Mouse (Mus musculus) hindbrain, embryonic 13.5 days (tissue): Measurements from ENCODE around the gene Wnt7a. TPM values are rescaled to one million over a fixed set of nuclear protein-coding genes. Genes with fewer than 3 reads are reported as not detected.
A peak's percentile ranks its signal among the peaks of the same experiment; 100 is the strongest.

Experiments
- ATAC-seq: fragments of 200-750 bp; cut with Nextera tagmentation; 2 replicates; pipeline ENCODE4 v1.8.0; 2017; ENCODE audit warnings: moderate TSS enrichment; ENCODE audit not compliant: low FRiP score
- H3K27ac ChIP-seq: fragments of 300-500 bp; sonication (generic); 2 replicates; pipeline ENCODE4 v1.5.1; 2015; ENCODE audit warnings: inconsistent platforms, mild to moderate bottlenecking, moderate library complexity
- H3K27me3 ChIP-seq: fragments of 300-500 bp; sonication (generic); 2 replicates; pipeline ENCODE4 v1.6.1; 2015; ENCODE audit warnings: mild to moderate bottlenecking, inconsistent platforms
- H3K36me3 ChIP-seq: fragments of 300-500 bp; sonication (generic); 2 replicates; pipeline ENCODE4 v1.6.1; 2015; ENCODE audit warnings: mild to moderate bottlenecking, inconsistent platforms
- H3K4me1 ChIP-seq: fragments of 300-500 bp; sonication (generic); replicated peaks from 2 replicates; pipeline ENCODE4 v1.6.1; 2015; ENCODE audit warnings: inconsistent platforms
- H3K4me2 ChIP-seq: fragments of 300-500 bp; sonication (generic); 2 replicates; pipeline ENCODE4 v1.6.1; 2015; ENCODE audit warnings: inconsistent platforms, mild to moderate bottlenecking, moderate library complexity
- H3K4me3 ChIP-seq: fragments of 300-500 bp; sonication (generic); 2 replicates; pipeline ENCODE4 v1.5.1; 2015; ENCODE audit warnings: mild to moderate bottlenecking, inconsistent platforms
- H3K9ac ChIP-seq: fragments of 300-500 bp; sonication (generic); 2 replicates; pipeline ENCODE4 v1.6.1; 2015; ENCODE audit warnings: mild to moderate bottlenecking, inconsistent platforms
- H3K9me3 ChIP-seq: fragments of 300-500 bp; sonication (generic); 2 replicates; pipeline ENCODE4 v1.6.1; 2016; ENCODE audit warnings: inconsistent platforms
- WGBS: fragments of 180-500 bp; shearing (Covaris S2); methylation state at CpG from one replicate; pipeline ENCODE4 v1.1.7; 2015; 5-methylcytosine and 5-hydroxymethylcytosine counted together
- polyA plus RNA-seq: library from polyadenylated mRNA; unstranded; fragments of >200 nt; fragmentation: Nextera tagmentation; extraction: Ambion mirVana; gene quantifications from 2 replicates; pipeline ENCODE4 v1.2.1, GENCODE M21; 2015

The Wnt7a gene
- polyA plus RNA-seq, 1 experiment from 2014 or later: 11.5 TPM

- Histone ChIP-seq H3K27ac (peak overlapping the region; percentile 68), H3K27me3 (no peaks in the 10 kb centered on the region; the same call in 1 of the 2 replicates), H3K9ac (no peak overlapping the region), H3K9me3 (peaks cover 8% of the 10 kb centered on the region; the same call in 1 of the 2 replicates), H3K4me3 (no peak overlapping the region), H3K4me1 (peaks cover 29% of the 10 kb centered on the region), H3K4me2 (no peak overlapping the region), H3K36me3 (no peaks in the 10 kb centered on the region)
- ATAC-seq: peak; percentile 72
- WGBS: 58% methylated on average over 9 of the region's 9 CpGs
Observed at GRCm38 (mm10) chr6:91322001-91322772, 89.0 kb downstream of the Wnt7a start.

Other genes starting within 250 kb of the Wnt7a start
- 27.4 and 32.0 TPM in 2 replicates for gene Fbln2, start 198.9 kb downstream of the Wnt7a start, polyA plus RNA-seq
- 29.9 and 30.4 TPM in 2 replicates for gene Chchd4, start 62.2 kb upstream of the Wnt7a start, polyA plus RNA-seq
- 43.5 and 44.3 TPM in 2 replicates for gene Tmem43, start 62.3 kb upstream of the Wnt7a start, polyA plus RNA-seq
- 22.2 and 24.8 TPM in 2 replicates for gene Xpc, start 104.5 kb upstream of the Wnt7a start, polyA plus RNA-seq
- 162 and 169 TPM in 2 replicates for gene Lsm3, start 104.6 kb upstream of the Wnt7a start, polyA plus RNA-seq